Mouse (Mus musculus) ES-E14 (cell line): ENCODE measurements at regions not wholly inside any gene's neighbourhood (a gene's known extent, or its start where the extent isn't known, plus 50 kb on each side); places are given as distances from the start of the nearest gene placed in this dataset.

Experiments used
- HCFC1 ChIP-seq: IDR thresholded peaks from 2 replicates; pipeline ENCODE4 v1.6.1; 2012; ENCODE audit warnings: low read length, inconsistent platforms, borderline replicate concordance; ENCODE audit not compliant: insufficient read depth
- MAFK ChIP-seq: IDR thresholded peaks from 2 replicates; pipeline ENCODE4 v1.6.1; 2014; ENCODE audit warnings: mild to moderate bottlenecking, low read depth, low read length, inconsistent platforms; ENCODE audit not compliant: insufficient read depth
- ZNF384 ChIP-seq: IDR thresholded peaks from 2 replicates; pipeline ENCODE4 v1.6.1; 2012; ENCODE audit warnings: low read depth, low read length, inconsistent platforms

DNA sequence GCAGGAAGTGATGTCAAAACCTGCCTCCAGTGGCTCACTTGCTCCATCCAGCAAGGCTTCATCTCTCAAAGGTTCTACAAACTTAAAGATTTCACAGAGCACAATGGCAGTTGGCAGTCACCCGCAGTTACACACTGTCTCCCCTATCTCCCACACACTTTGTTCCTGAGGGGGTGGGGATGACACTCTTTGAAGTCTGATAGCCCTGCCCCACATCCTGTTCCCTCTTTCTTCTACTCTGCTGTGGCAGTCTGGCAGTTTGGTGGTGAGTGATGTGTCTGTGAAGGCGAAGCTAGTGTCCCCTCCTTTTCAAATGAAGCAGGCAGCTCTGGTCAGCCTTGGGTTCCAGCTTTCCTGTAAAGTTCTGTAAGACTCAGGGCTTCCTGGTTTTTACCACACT is 102.6 kb upstream of the Eci2 start:
- TF ChIP-seq MAFK (no peak), HCFC1 (no peak), ZNF384 (no peak)
